Mouse (Mus musculus) ovary, adult 18-20 months (tissue): ENCODE results near the gene Cyp24a1.

Experiments
- DNase-seq: peaks from one replicate; pipeline ENCODE4 v3.0.0; 2022; ENCODE audit warnings: low spot score, mixed read lengths

The Cyp24a1 gene

GRCm38 (mm10) chr2:170438782-170439181 lies 58.2 kb downstream of the Cyp24a1 start:
- no peak for DNase-seq

GRCm38 (mm10) chr2:170436204-170436603 lies 60.7 kb downstream of the Cyp24a1 start:
- DNase-seq: no peak
